Mouse (Mus musculus) hindbrain, embryonic 12.5 days (tissue): ENCODE results near the gene Zdhhc12. TPM values are rescaled to one million over a fixed set of nuclear protein-coding genes. Genes with fewer than 3 reads are reported as not detected.

ENCODE experiments used
- ATAC-seq: fragments of 200-750 bp; cut with Nextera tagmentation; 2 replicates; pipeline ENCODE4 v1.8.0; 2017; ENCODE audit warnings: moderate TSS enrichment; ENCODE audit not compliant: low FRiP score
- H3K27ac ChIP-seq: fragments of 300-500 bp; sonication (generic); 2 replicates; pipeline ENCODE4 v1.5.1; 2016; ENCODE audit warnings: mild to moderate bottlenecking
- H3K27me3 ChIP-seq: fragments of 300-500 bp; sonication (generic); 2 replicates; pipeline ENCODE4 v1.6.1; 2016; ENCODE audit warnings: mild to moderate bottlenecking
- H3K36me3 ChIP-seq: fragments of 300-500 bp; sonication (generic); 2 replicates; pipeline ENCODE4 v1.6.1; 2016; ENCODE audit warnings: mild to moderate bottlenecking
- H3K4me1 ChIP-seq: fragments of 300-500 bp; sonication (generic); 2 replicates; pipeline ENCODE4 v1.6.1; 2016
- H3K4me2 ChIP-seq: fragments of 300-500 bp; sonication (generic); replicated peaks from 2 replicates; pipeline ENCODE4 v1.6.1; 2016; ENCODE audit warnings: mild to moderate bottlenecking
- H3K4me3 ChIP-seq: fragments of 300-500 bp; sonication (generic); 2 replicates; pipeline ENCODE4 v1.5.1; 2016; ENCODE audit warnings: mild to moderate bottlenecking
- H3K9ac ChIP-seq: fragments of 300-500 bp; sonication (generic); 2 replicates; pipeline ENCODE4 v1.6.1; 2016; ENCODE audit warnings: mild to moderate bottlenecking, moderate library complexity
- H3K9me3 ChIP-seq: fragments of 300-500 bp; sonication (generic); replicated peaks from 2 replicates; pipeline ENCODE4 v1.6.1; 2016; ENCODE audit warnings: mild to moderate bottlenecking
- WGBS: fragments of 180-500 bp; shearing (Covaris S2); methylation state at CpG from one replicate; pipeline ENCODE4 v1.1.7; 2016; 5-methylcytosine and 5-hydroxymethylcytosine counted together
- polyA plus RNA-seq: library from polyadenylated mRNA; unstranded; fragments of >200 nt; fragmentation: Nextera tagmentation; extraction: Ambion mirVana; gene quantifications from 2 replicates; pipeline ENCODE4 v1.2.1, GENCODE M21; 2016

The Zdhhc12 gene
- polyA plus RNA-seq, 1 experiment from 2014 or later = 25.5 TPM

- H3K4me1 ChIP-seq = peaks cover 17% of the 10 kb centered on the region
- H3K9me3 ChIP-seq = no peaks in the 10 kb centered on the region
- no peak overlapping the region for H3K4me2 ChIP-seq
- H3K27ac ChIP-seq = no peak overlapping the region
- no peaks in the 10 kb centered on the region for H3K27me3 ChIP-seq
- no peak overlapping the region for H3K9ac ChIP-seq
- H3K36me3 ChIP-seq = peaks cover 18% of the 10 kb centered on the region
- no peak overlapping the region for H3K4me3 ChIP-seq
- 86% methylated on average over 3 of the region's 3 CpGs for WGBS
- ATAC-seq = no peak
Measured at GRCm38 (mm10) chr2:30075625-30076024, 17.8 kb downstream of the Zdhhc12 start.

GRCm38 (mm10) chr2:30073285-30073684 is 20.2 kb downstream of the Zdhhc12 start:
- peaks cover 16% of the 10 kb centered on the region for H3K4me1 ChIP-seq
- 83% methylated on average over 3 of the region's 3 CpGs for WGBS
- H3K27me3 ChIP-seq = no peaks in the 10 kb centered on the region
- H3K9me3 ChIP-seq = no peaks in the 10 kb centered on the region
- no peak overlapping the region for H3K9ac ChIP-seq
- no peak for ATAC-seq
- no peak overlapping the region for H3K4me3 ChIP-seq
- no peak overlapping the region for H3K4me2 ChIP-seq
- H3K36me3 ChIP-seq = peaks cover 40% of the 10 kb centered on the region
- H3K27ac ChIP-seq = no peak overlapping the region

DNA sequence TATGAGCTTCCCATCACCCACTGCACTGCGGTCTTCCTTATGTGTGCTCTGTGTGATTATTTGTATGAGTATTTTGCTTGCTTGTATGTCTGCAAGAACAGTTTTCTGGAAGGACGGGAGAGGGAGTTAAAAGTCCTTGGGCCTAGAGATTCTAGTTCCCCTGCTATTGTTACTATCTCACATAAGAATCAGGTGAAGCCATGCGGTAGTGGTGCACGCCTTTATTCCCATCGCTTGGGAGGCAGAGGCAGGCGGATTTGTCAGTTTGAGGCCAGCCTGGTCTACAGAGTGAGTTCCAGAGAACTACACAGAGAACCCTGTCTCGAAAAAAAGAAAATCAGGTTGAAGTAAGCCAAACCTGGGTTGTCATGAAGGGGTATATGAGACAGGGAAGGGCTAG is 20.6 kb downstream of the Zdhhc12 start:
- WGBS = 81% methylated on average over 7 of the region's 7 CpGs
- Histone ChIP-seq H3K27me3 (no peaks in the 10 kb centered on the region), H3K27ac (no peak overlapping the region), H3K4me2 (no peak overlapping the region), H3K9ac (no peak overlapping the region), H3K9me3 (no peaks in the 10 kb centered on the region), H3K4me1 (peaks cover 16% of the 10 kb centered on the region), H3K4me3 (no peak overlapping the region), H3K36me3 (peaks cover 40% of the 10 kb centered on the region)
- no peak for ATAC-seq

GRCm38 (mm10) chr2:30067962-30068361 is 25.5 kb downstream of the Zdhhc12 start:
- WGBS = 40% methylated on average over 7 of the region's 7 CpGs
- no peak overlapping the region; the same call in 1 of the 2 replicates for H3K27ac ChIP-seq
- peaks cover 33% of the 10 kb centered on the region for H3K36me3 ChIP-seq
- peak overlapping the region; percentile 99 for H3K9ac ChIP-seq
- H3K9me3 ChIP-seq = no peaks in the 10 kb centered on the region
- peak overlapping the region; percentile 64 for H3K4me2 ChIP-seq
- no peak for ATAC-seq
- H3K27me3 ChIP-seq = no peaks in the 10 kb centered on the region
- peak overlapping the region; percentile 98 for H3K4me3 ChIP-seq
- H3K4me1 ChIP-seq = peaks cover 29% of the 10 kb centered on the region

GRCm38 (mm10) chr2:30067031-30067888 is 26.2 kb downstream of the Zdhhc12 start:
- Histone ChIP-seq H3K27me3 (no peaks in the 10 kb centered on the region), H3K4me3 (peak overlapping the region; percentile 98), H3K4me2 (peak overlapping the region; percentile 64), H3K9ac (peak overlapping the region; percentile 99), H3K27ac (peak overlapping the region; percentile 100), H3K4me1 (peaks cover 33% of the 10 kb centered on the region), H3K9me3 (no peaks in the 10 kb centered on the region), H3K36me3 (peaks cover 26% of the 10 kb centered on the region)
- under 1% methylated on average over 36 of the region's 69 CpGs for WGBS
- ATAC-seq = peak; percentile 27

- Histone ChIP-seq H3K4me2 (peak overlapping the region; percentile 64), H3K27me3 (no peaks in the 10 kb centered on the region), H3K9ac (peak overlapping the region; percentile 99), H3K4me3 (peak overlapping the region; percentile 98), H3K27ac (peak overlapping the region; percentile 100), H3K4me1 (peaks cover 39% of the 10 kb centered on the region), H3K9me3 (no peaks in the 10 kb centered on the region), H3K36me3 (peaks cover 23% of the 10 kb centered on the region)
- ATAC-seq = peak; percentile 94
- under 1% methylated on average over 57 of the region's 101 CpGs for WGBS
Measured at GRCm38 (mm10) chr2:30066046-30066901, 27.2 kb downstream of the Zdhhc12 start.

- 38% methylated on average over 3 of the region's 3 CpGs for WGBS
- H3K4me3 ChIP-seq = no peak overlapping the region
- ATAC-seq = no peak
- H3K9ac ChIP-seq = no peak overlapping the region
- H3K27ac ChIP-seq = no peak overlapping the region
- H3K27me3 ChIP-seq = no peaks in the 10 kb centered on the region
- peaks cover 10% of the 10 kb centered on the region for H3K36me3 ChIP-seq
- H3K4me1 ChIP-seq = peaks cover 41% of the 10 kb centered on the region
- no peaks in the 10 kb centered on the region for H3K9me3 ChIP-seq
- H3K4me2 ChIP-seq = peak overlapping the region; percentile 78; the same call in 1 of the 2 replicates
Measured at GRCm38 (mm10) chr2:30064298-30064697, 29.1 kb downstream of the Zdhhc12 start.

DNA sequence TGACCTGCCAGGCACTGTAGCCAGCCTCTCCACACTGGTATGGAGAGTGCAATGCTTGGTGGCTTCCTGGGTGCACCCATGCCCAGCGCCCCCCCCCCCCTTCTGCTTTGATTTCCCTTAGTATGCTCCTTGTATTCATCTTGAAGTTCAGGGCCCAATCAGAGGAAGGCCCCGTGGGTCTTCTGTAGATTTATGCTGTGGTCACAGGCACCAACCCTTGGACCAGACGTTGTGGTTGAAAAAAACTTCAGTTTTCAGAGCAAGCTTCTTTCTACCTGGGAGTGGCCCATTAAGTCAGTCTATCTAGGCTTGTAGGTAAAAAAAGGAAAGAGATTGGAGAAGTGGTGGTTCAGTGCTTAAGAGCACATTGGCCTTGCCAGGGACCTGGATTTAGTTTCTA is 29.7 kb downstream of the Zdhhc12 start:
- Histone ChIP-seq H3K9me3 (no peaks in the 10 kb centered on the region), H3K4me1 (peaks cover 41% of the 10 kb centered on the region), H3K36me3 (peaks cover 5% of the 10 kb centered on the region), H3K9ac (peak overlapping the region; percentile 66; the same call in 1 of the 2 replicates), H3K27me3 (no peaks in the 10 kb centered on the region), H3K4me2 (peak overlapping the region; percentile 78), H3K4me3 (peak overlapping the region; percentile 52), H3K27ac (no peak overlapping the region)
- ATAC-seq = no peak
- WGBS = 11% methylated on average over 3 of the region's 3 CpGs

GRCm38 (mm10) chr2:30063235-30063634 is 30.2 kb downstream of the Zdhhc12 start:
- H3K9ac ChIP-seq = peak overlapping the region; percentile 66
- peaks cover 36% of the 10 kb centered on the region for H3K4me1 ChIP-seq
- H3K4me3 ChIP-seq = peak overlapping the region; percentile 52
- no peaks in the 10 kb centered on the region for H3K9me3 ChIP-seq
- H3K27me3 ChIP-seq = no peaks in the 10 kb centered on the region
- H3K4me2 ChIP-seq = peak overlapping the region; percentile 78
- peak overlapping the region; percentile 82; the same call in 1 of the 2 replicates for H3K27ac ChIP-seq
- no peaks in the 10 kb centered on the region; the same call in 1 of the 2 replicates for H3K36me3 ChIP-seq
- 5% methylated on average over 8 of the region's 8 CpGs for WGBS
- ATAC-seq = no peak

GRCm38 (mm10) chr2:30062249-30063093 is 31.0 kb downstream of the Zdhhc12 start:
- peak overlapping the region; percentile 52 for H3K4me3 ChIP-seq
- peak overlapping the region; percentile 66 for H3K9ac ChIP-seq
- WGBS = under 1% methylated on average over 40 of the region's 40 CpGs
- no peaks in the 10 kb centered on the region for H3K27me3 ChIP-seq
- H3K27ac ChIP-seq = peak overlapping the region; percentile 82
- H3K4me2 ChIP-seq = peak overlapping the region; percentile 78
- H3K9me3 ChIP-seq = no peaks in the 10 kb centered on the region
- H3K4me1 ChIP-seq = peaks cover 31% of the 10 kb centered on the region
- no peak for ATAC-seq
- H3K36me3 ChIP-seq = no peaks in the 10 kb centered on the region

GRCm38 (mm10) chr2:30061215-30062166 is 32.0 kb downstream of the Zdhhc12 start:
- WGBS = 9% methylated on average over 33 of the region's 37 CpGs
- no peaks in the 10 kb centered on the region for H3K27me3 ChIP-seq
- H3K36me3 ChIP-seq = no peaks in the 10 kb centered on the region
- ATAC-seq = no peak
- H3K4me2 ChIP-seq = peak overlapping the region; percentile 78
- H3K9ac ChIP-seq = peak overlapping the region; percentile 66
- H3K4me3 ChIP-seq = peak overlapping the region; percentile 52
- peak overlapping the region; percentile 82 for H3K27ac ChIP-seq
- H3K4me1 ChIP-seq = peaks cover 35% of the 10 kb centered on the region
- H3K9me3 ChIP-seq = no peaks in the 10 kb centered on the region
